Mouse (Mus musculus): Measurements from ENCODE around the gene Foxp1.

The Foxp1 gene

GRCm38 (mm10) chr6:99221147-99221546 is 301.4 kb downstream of the Foxp1 start:
- in situ Hi-C loops (cut with MboI, MseI) = no loop called here

- in situ Hi-C loops (cut with MboI, MseI) = no loop called here
Observed at GRCm38 (mm10) chr6:99220472-99220871, 302.0 kb downstream of the Foxp1 start.

- in situ Hi-C loops (cut with MboI, MseI) = loop anchor here (10.0 kb wide), 1 partner anchor 1367 kb away; no protein-coding TSS in a partner anchor
Observed at GRCm38 (mm10) chr6:99217846-99218245, 304.7 kb downstream of the Foxp1 start.

DNA sequence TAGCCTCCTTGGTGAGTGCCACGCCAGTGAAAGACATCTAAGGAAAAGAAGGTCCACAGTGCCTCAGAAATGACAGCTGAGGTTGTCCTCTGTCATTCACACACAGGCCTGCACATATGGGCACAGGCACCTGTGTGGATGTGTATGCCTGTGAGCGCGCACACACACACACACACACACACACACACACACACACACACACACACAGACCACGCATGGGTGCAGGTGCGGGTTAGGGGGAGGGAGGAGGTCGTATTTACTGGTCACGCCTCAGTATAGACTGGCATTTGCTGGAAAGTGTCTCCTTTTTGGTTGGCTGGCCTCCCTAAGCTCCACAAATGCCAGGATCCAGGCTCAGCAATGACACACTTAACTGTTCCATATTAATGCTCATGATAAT is 305.4 kb downstream of the Foxp1 start:
- in situ Hi-C loops (cut with MboI, MseI) = loop anchor here (10.0 kb wide), 1 partner anchor 1368 kb away; no protein-coding TSS in a partner anchor

DNA sequence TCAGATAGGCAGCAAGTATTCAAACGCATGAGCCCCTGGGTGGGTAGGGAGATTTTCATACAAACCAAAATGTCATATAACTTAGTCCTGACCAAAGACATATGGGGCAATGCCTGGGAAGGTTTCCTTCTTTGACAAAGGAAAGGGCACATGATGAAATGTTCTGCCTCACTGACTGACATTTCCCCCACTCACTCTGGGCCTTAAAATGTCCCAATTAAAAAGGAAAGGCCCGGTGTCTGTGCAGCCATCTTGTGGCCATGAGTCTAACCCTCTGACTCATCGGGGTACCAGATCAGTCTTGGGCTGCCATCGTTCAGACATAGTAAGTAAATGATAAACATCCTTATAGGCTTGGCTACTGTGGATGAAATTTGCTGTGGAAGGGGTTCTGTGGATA is 310.1 kb downstream of the Foxp1 start:
- in situ Hi-C loops (cut with MboI, MseI) = loop anchor here (10.0 kb wide), 1 partner anchor 1372 kb away; no protein-coding TSS in a partner anchor

DNA sequence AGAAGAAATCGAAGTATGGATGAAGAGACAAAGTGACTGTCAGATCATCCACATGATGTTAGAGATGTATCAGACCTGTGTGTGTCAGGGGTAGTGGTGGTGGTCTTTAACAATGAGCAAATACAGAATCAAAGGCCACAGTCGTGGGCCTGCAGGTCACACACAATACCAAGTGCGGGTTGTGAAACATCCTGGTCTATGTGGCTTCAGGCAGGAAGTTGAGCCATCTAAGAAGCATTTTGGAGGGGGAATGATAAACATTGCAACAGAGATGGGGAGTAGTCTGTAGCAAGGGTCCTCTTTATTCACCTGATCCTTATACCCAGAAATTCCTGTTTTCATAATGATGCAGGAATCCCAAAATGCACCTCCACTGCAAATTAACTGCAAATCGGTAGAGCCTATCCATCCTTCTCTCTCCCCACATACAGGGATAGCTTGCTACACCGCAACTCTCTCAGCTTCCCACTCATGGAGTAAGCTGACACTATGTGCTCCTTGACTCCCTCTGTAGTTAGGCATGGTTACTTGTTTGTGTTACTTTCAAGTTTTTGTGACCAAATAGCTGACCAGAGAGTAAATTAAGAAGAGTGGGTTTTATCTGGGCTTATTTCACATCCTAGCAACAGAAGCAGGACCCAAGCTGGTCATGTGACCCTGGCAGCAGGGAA is 310.7 kb downstream of the Foxp1 start:
- in situ Hi-C loops (cut with MboI, MseI) = loop anchor here (10.0 kb wide), 1 partner anchor 1373 kb away; no protein-coding TSS in a partner anchor

DNA sequence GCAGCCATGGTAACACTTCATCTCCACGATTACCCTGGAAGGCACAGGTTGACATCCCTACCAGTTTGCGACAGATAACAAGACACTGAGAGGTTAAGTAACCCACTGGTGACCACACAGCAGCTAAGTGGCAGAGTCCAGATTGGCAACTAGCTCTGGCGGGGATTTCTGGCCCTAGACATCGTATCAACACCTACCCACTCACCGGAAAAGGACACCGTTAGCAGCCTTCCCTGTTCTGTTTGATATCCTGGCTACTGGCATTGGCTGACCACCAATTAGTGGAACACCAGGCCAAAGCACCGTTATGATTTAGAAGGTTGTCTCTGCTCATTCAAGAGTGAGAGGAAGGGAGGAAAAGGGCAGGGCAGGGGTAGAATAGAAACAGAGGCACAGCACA is 312.4 kb downstream of the Foxp1 start:
- in situ Hi-C loops (cut with MboI, MseI) = loop anchor here (10.0 kb wide), 1 partner anchor 1375 kb away; no protein-coding TSS in a partner anchor

GRCm38 (mm10) chr6:99207226-99207885 is 315.2 kb downstream of the Foxp1 start:
- in situ Hi-C loops (cut with MboI, MseI) = no loop called here

DNA sequence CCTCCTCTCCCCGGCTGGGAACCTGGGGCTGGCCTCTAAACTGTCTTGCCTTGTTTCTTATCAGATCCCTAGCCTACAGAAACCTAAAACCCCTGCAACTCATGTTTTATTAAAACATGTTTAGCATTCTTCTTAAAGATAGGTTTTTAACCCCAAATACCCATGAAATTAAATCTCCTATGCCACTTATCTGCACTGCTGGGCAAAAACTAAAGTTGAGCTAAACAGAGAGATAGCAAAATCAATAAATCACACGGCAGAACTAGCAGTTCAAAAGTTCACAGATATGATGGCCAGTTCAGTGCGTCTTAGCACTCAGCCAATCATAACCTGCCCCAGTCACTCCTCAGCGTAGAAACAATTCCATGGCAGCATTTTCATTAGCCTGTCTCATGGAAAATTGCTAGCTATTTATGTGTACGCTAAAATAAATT is 316.1 kb downstream of the Foxp1 start:
- in situ Hi-C loops (cut with MboI, MseI) = no loop called here

DNA sequence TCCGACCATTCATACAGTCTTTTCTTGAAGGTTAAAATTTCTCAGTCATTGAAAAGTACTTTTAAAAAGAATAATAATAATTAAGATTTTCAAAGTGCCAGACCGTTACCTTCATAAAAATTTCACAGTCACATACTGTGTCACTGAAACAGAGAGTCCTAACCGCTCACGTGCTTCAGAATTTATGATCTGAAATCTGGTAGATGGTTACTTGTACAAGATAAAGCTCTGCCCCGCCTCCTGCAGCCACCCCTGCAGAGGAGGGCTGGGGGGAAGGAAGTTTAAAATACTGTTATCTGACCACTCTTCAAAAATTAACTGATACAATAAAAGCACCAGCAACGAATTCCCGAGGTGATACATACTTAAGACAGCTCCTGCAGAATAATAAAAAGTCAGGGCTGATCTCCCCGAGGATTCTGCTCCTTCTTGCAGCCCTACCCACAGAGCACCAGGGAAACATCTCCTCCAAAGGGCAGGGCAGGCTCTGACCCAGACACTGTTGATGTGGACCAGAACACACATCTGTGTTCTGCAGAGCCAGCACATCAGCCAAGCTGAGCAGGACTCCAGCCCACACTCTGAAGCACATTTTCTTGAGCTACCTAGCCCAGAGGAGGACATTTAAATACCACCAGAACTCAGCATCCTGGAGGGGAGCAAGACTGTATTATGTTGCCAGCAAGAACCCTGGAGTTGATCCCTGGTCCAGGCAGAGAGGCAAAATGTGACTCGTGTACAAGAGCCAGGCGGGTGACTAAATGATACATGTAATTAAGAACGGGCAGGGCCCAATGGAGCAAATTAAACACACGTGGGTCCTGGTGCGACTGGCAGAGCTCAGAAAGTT is 316.7 kb downstream of the Foxp1 start:
- in situ Hi-C loops (cut with MboI, MseI) = no loop called here

GRCm38 (mm10) chr6:99204780-99205586 is 317.5 kb downstream of the Foxp1 start:
- in situ Hi-C loops (cut with MboI, MseI) = no loop called here

DNA sequence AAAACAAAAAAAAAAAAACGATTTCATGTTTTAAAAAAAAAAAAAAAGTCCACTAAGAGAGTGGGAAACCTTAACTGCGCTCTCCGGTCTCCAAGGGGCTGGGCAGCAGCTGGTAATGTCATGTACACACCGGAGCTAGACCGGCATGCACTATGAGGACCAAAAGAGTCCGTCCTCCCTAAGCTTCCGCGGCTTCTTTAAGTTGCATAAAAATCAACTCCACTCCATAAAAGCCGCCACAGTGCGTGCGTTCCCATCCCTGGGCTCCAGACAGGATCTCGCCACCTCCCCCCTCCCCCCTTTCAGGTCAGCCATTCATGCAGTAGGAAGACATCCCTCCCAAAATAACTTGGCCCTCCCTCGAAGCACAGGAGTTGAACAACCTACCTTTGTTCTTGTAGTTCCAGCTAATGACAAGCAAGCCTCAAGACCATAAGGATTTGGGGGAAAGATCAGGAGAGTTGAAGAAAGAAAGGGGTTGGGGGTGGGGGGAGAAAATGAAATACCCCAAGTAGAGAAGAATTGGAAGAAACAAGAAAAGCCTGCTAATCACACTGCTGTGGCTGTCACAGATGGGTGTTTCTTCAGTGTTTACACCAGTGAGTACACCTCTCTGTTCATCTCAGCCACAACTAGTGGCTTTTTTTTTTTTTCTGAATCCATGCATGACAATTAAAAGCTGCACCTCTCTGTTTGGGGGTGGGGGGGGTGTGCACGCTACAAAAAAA is 318.3 kb downstream of the Foxp1 start:
- in situ Hi-C loops (cut with MboI, MseI) = no loop called here

DNA sequence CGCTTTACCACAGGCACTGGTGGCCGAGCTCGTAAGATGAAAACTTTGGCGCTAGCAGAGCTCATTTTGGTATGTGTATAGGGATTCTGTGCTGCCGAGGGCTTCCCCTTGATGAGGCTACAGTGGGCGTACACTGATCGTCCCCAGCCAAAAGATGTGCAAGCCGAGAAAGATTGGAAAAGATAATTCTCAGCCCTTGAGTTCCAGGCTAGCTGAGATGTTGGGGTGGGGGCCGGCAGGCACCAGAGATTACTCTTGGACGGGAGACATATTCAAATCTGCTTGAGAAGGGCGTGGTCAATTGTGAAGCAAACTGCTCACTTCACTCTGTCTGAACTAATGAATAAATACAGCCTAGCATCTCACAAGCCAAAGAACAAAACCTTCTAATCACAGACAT is 319.3 kb downstream of the Foxp1 start:
- in situ Hi-C loops (cut with MboI, MseI) = no loop called here

- in situ Hi-C loops (cut with MboI, MseI) = no loop called here
Observed at GRCm38 (mm10) chr6:99202781-99203180, 319.7 kb downstream of the Foxp1 start.

DNA sequence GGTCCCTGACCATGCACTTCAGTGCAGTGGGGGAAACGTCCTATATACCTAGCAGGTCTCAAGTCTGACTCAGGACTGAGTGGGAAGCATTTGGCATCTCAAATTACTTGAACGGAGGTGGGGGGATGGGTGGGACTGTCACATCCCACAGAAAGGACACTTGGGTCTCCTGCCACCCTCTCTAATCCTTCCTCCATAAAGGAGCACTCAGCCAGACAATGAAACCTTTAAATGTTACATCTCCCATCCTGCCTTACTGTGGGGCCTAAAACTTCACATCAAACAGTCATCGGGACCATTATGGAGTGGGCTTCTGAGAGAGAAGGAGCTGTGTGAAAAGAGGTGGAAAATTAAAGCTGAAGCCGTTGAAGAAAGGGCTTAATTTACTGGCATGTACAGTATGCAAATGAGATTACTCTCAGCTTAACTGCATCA is 321.2 kb downstream of the Foxp1 start:
- in situ Hi-C loops (cut with MboI, MseI) = no loop called here

GRCm38 (mm10) chr6:99200656-99201055 is 321.9 kb downstream of the Foxp1 start:
- in situ Hi-C loops (cut with MboI, MseI) = no loop called here

DNA sequence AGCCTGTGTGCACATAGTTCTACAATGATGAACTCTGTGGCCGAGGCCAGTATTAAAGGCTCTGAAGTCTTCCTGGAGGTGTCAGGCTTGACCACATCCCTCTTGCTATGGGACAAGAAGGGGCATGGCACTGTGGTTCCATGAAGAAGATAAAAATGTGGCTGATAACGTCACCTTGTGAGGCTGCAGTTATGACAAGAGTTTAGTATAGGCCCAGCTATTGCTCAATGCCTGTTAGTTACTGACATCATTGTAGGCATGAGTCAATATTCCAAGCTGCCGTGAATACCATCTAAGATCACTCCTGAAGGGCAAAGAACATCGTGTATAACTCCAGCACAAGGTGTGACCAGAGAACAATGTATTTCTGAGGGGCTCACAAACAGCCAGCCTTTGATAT is 323.2 kb downstream of the Foxp1 start:
- in situ Hi-C loops (cut with MboI, MseI) = no loop called here

DNA sequence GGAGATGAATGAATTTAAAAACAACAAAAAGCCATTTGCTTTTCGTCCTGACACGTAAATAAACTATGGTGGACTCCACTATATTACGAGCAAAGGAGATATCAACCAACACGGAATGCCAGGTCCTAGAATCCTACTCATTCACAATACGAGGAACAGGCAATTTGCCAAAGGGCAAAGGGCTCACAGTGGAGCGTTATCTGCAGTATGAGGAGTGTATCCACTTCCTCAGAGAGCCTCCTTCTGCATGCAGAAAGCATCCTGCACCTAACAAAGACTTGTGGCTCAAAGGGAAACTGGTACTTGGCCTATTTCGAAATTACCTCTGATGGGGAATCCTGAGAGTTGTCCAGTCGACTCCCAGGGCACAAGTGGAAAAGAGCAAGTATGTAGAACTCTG is 328.8 kb downstream of the Foxp1 start:
- in situ Hi-C loops (cut with MboI, MseI) = no loop called here

DNA sequence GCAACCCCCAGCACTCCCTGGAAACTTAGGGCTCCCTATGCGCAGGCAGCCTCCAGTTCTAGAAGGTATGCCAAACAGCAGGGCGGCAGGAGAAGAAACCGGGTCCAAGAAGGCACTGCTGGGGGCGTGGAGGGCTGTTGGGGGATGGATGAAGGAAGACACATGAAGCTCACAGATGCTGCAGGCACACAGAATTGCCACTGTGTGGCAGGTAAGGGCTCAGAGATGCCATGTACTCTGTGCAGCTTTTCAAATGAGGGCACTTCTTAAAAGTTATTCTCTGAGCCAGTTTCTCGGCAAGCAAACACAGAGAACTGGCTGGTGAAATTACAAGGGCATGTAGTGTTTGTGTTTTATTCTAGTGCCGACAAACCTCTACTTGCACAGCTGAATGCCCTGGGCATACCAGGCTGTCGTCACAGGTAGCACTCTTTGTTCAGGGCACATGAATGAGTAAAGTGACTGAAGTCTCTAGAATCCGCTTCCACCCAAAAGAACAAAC is 330.8 kb downstream of the Foxp1 start:
- in situ Hi-C loops (cut with MboI, MseI) = no loop called here

- in situ Hi-C loops (cut with MboI, MseI) = no loop called here
Observed at GRCm38 (mm10) chr6:99191041-99191635, 331.4 kb downstream of the Foxp1 start.

All from T-helper 2 cell (primary cell).